24 mouse cellular contexts compared by ENCODE assay signal in genomic region chr2:140078600-140079280, GRCm38 (mm10). TPM values are rescaled to one million over a fixed set of nuclear protein-coding genes. Genes with fewer than 3 reads are reported as not detected.
DNase-seq lines count a peak whose midpoint lies in the region; ATAC-seq and TF ChIP-seq lines count a peak whose summit lies in the region.
"Had no signal": no experiment of that assay in that cellular context is flagged by ENCODE, and none has a peak within 500 bp of the region (broad histone marks: within the 10 kb centered on the region; RNA-seq: fewer than 3 reads in every experiment).

No protein-coding gene starts in this region.

- H3K9ac ChIP-seq in embryonic facial prominence, embryonic 14.5 days (ENCODE audit: low read depth, low read length) = no peak overlapping the region
- no peak overlapping the region for H3K9ac ChIP-seq in stomach, embryonic 15.5 days
- no peak overlapping the region for H3K9ac ChIP-seq in stomach, postnatal 0 days (ENCODE audit: low read length)
- H3K9ac ChIP-seq in kidney, postnatal 0 days (ENCODE audit: low read depth, low read length) = no peak overlapping the region
- H3K9ac ChIP-seq: embryonic facial prominence, embryonic 15.5 days; heart, embryonic 12.5 days; hindbrain, embryonic 13.5 days; liver, embryonic 15.5 days; midbrain, embryonic 15.5 days had no signal

- WGBS in embryonic facial prominence, embryonic 14.5 days = 46% methylated on average over 6 of the region's 6 CpGs
- 54% methylated on average over 6 of the region's 6 CpGs for WGBS in embryonic facial prominence, embryonic 10.5 days
- 45% methylated on average over 6 of the region's 6 CpGs for WGBS in stomach, embryonic 15.5 days
- 55% methylated on average over 6 of the region's 6 CpGs for WGBS in stomach, postnatal 0 days
- 48% methylated on average over 6 of the region's 6 CpGs for WGBS in kidney, postnatal 0 days
- WGBS in heart, embryonic 10.5 days = 44% methylated on average over 6 of the region's 6 CpGs

- no peak overlapping the region for H3K4me2 ChIP-seq in embryonic facial prominence, embryonic 14.5 days (ENCODE audit: low read depth, low read length)
- H3K4me2 ChIP-seq in stomach, embryonic 15.5 days = no peak overlapping the region
- no peak overlapping the region for H3K4me2 ChIP-seq in stomach, postnatal 0 days (replicated peaks; ENCODE audit: low read depth)
- H3K4me2 ChIP-seq in kidney, postnatal 0 days (ENCODE audit: low read length) = no peak overlapping the region
- H3K4me2 ChIP-seq: embryonic facial prominence, embryonic 15.5 days; heart, embryonic 12.5 days; hindbrain, embryonic 13.5 days; liver, embryonic 15.5 days; midbrain, embryonic 15.5 days had no signal

- no peaks in the 10 kb centered on the region for H3K9me3 ChIP-seq in embryonic facial prominence, embryonic 14.5 days (ENCODE audit: control insufficient read depth, low read length)
- no peaks in the 10 kb centered on the region for H3K9me3 ChIP-seq in embryonic facial prominence, embryonic 10.5 days
- no peaks in the 10 kb centered on the region for H3K9me3 ChIP-seq in stomach, embryonic 15.5 days
- no peaks in the 10 kb centered on the region for H3K9me3 ChIP-seq in stomach, postnatal 0 days (ENCODE audit: control insufficient read depth, low read length)
- no peaks in the 10 kb centered on the region for H3K9me3 ChIP-seq in kidney, postnatal 0 days (replicated peaks; ENCODE audit: low read length)
- H3K9me3 ChIP-seq in heart, embryonic 10.5 days = no peaks in the 10 kb centered on the region
- H3K9me3 ChIP-seq: embryonic facial prominence, embryonic 15.5 days; heart, embryonic 12.5 days; hindbrain, embryonic 13.5 days; liver, embryonic 15.5 days; midbrain, embryonic 15.5 days had no signal

- TF ChIP-seq EP300 in stomach, postnatal 0 days (optimal IDR thresholded peaks at IDR 0.05) = no peak

- no peaks in the 10 kb centered on the region for H3K36me3 ChIP-seq in embryonic facial prominence, embryonic 14.5 days (ENCODE audit: control insufficient read depth, insufficient read depth, low read length)
- no peaks in the 10 kb centered on the region for H3K36me3 ChIP-seq in embryonic facial prominence, embryonic 10.5 days (replicated peaks)
- no peaks in the 10 kb centered on the region for H3K36me3 ChIP-seq in stomach, embryonic 15.5 days
- no peaks in the 10 kb centered on the region for H3K36me3 ChIP-seq in stomach, postnatal 0 days (ENCODE audit: control insufficient read depth, insufficient read depth, low read length)
- H3K36me3 ChIP-seq in kidney, postnatal 0 days (ENCODE audit: insufficient read depth, low read length) = no peaks in the 10 kb centered on the region
- no peaks in the 10 kb centered on the region for H3K36me3 ChIP-seq in heart, embryonic 10.5 days
- H3K36me3 ChIP-seq: embryonic facial prominence, embryonic 15.5 days; heart, embryonic 12.5 days; hindbrain, embryonic 13.5 days; liver, embryonic 15.5 days; midbrain, embryonic 15.5 days had no signal

- H3K27ac ChIP-seq in embryonic facial prominence, embryonic 14.5 days (replicated peaks; ENCODE audit: low read depth, low read length) = no peak overlapping the region
- H3K27ac ChIP-seq in embryonic facial prominence, embryonic 10.5 days (replicated peaks) = no peak overlapping the region
- no peak overlapping the region for H3K27ac ChIP-seq in stomach, embryonic 15.5 days
- no peak overlapping the region for H3K27ac ChIP-seq in stomach, postnatal 0 days (replicated peaks)
- H3K27ac ChIP-seq in kidney, postnatal 0 days = no peak overlapping the region
- H3K27ac ChIP-seq in heart, embryonic 10.5 days = no peak overlapping the region
- H3K27ac ChIP-seq: embryonic facial prominence, embryonic 15.5 days; gastrocnemius, adult 2 months; hindbrain, embryonic 13.5 days; liver, embryonic 15.5 days; midbrain, embryonic 15.5 days had no signal

- no peak for ATAC-seq in embryonic facial prominence, embryonic 14.5 days (ENCODE audit: low read depth)
- ATAC-seq in stomach, embryonic 15.5 days (ENCODE audit: insufficient read depth, low FRiP score, low read depth) = peak; percentile 31; the same call in 1 of the 2 replicates
- ATAC-seq in stomach, postnatal 0 days (ENCODE audit: low FRiP score, low TSS enrichment) = no peak
- peak; percentile 75 for ATAC-seq in kidney, postnatal 0 days (replicated peaks; ENCODE audit: low FRiP score, low read depth)
- ATAC-seq: activated CD4-positive, CD25-positive, alpha-beta regulatory T cell, adult 4 months; inflammation-experienced regulatory T-cells, adult 6 months; midbrain, embryonic 15.5 days; Patski had no signal

- no peaks in the 10 kb centered on the region for H3K4me1 ChIP-seq in embryonic facial prominence, embryonic 14.5 days (ENCODE audit: control insufficient read depth, insufficient read depth, low read length)
- peaks cover 12% of the 10 kb centered on the region for H3K4me1 ChIP-seq in embryonic facial prominence, embryonic 10.5 days
- H3K4me1 ChIP-seq in stomach, embryonic 15.5 days = no peaks in the 10 kb centered on the region
- H3K4me1 ChIP-seq in stomach, postnatal 0 days (replicated peaks; ENCODE audit: control insufficient read depth, insufficient read depth) = no peaks in the 10 kb centered on the region
- H3K4me1 ChIP-seq in kidney, postnatal 0 days (replicated peaks; ENCODE audit: insufficient read depth, low read length) = no peaks in the 10 kb centered on the region
- peaks cover 3% of the 10 kb centered on the region; the same call in 1 of the 2 replicates for H3K4me1 ChIP-seq in heart, embryonic 10.5 days
- H3K4me1 ChIP-seq: embryonic facial prominence, embryonic 15.5 days; heart, embryonic 12.5 days; hindbrain, embryonic 13.5 days; midbrain, embryonic 15.5 days had no signal

- DNase-seq in embryonic facial prominence, embryonic 14.5 days (ENCODE audit: low spot score) = peak; percentile 5
- no peak for DNase-seq in embryonic facial prominence, embryonic 10.5 days (ENCODE audit: low spot score)
- DNase-seq in stomach, postnatal 0 days (ENCODE audit: low spot score) = no peak
- DNase-seq in kidney, postnatal 0 days (ENCODE audit: low spot score) = no peak
- DNase-seq in layer of hippocampus, adult 9-10 months (ENCODE audit: low spot score) = no peak
- DNase-seq in right cerebral cortex, adult 2 months (ENCODE audit: low spot score in 2 of 2) = no peak
- no peak for DNase-seq in heart, embryonic 10.5 days (ENCODE audit: low spot score)
- DNase-seq: adrenal gland, postnatal 10 days; cerebellum, postnatal 10 days; gastrocnemius, adult 2 months; heart, postnatal 14 days; lung, postnatal 10 days; right cerebral cortex, postnatal 4 days; thymus, postnatal 36 days had no signal

- no peaks in the 10 kb centered on the region for H3K27me3 ChIP-seq in embryonic facial prominence, embryonic 14.5 days (replicated peaks; ENCODE audit: control insufficient read depth, insufficient read depth, low read length)
- H3K27me3 ChIP-seq in embryonic facial prominence, embryonic 10.5 days (replicated peaks; ENCODE audit: low read depth, poor library complexity, severe bottlenecking) = no peaks in the 10 kb centered on the region
- no peaks in the 10 kb centered on the region for H3K27me3 ChIP-seq in stomach, embryonic 15.5 days (replicated peaks)
- no peaks in the 10 kb centered on the region for H3K27me3 ChIP-seq in stomach, postnatal 0 days (ENCODE audit: control insufficient read depth, insufficient read depth, low read length)
- no peaks in the 10 kb centered on the region for H3K27me3 ChIP-seq in kidney, postnatal 0 days (ENCODE audit: insufficient read depth, low read length)
- no peaks in the 10 kb centered on the region for H3K27me3 ChIP-seq in heart, embryonic 10.5 days (ENCODE audit: insufficient read depth, poor library complexity, severe bottlenecking)
- H3K27me3 ChIP-seq: embryonic facial prominence, embryonic 15.5 days; heart, embryonic 12.5 days; hindbrain, embryonic 13.5 days; liver, embryonic 15.5 days; midbrain, embryonic 15.5 days; Patski had no signal

- H3K4me3 ChIP-seq in embryonic facial prominence, embryonic 14.5 days (ENCODE audit: low read depth, low read length) = no peak overlapping the region
- no peak overlapping the region for H3K4me3 ChIP-seq in embryonic facial prominence, embryonic 10.5 days
- no peak overlapping the region for H3K4me3 ChIP-seq in stomach, embryonic 15.5 days (replicated peaks)
- H3K4me3 ChIP-seq in stomach, postnatal 0 days (ENCODE audit: low read depth, low read length) = no peak overlapping the region
- no peak overlapping the region for H3K4me3 ChIP-seq in kidney, postnatal 0 days (replicated peaks; ENCODE audit: low read depth, low read length)
- H3K4me3 ChIP-seq in heart, embryonic 10.5 days = no peak overlapping the region
- H3K4me3 ChIP-seq: embryonic facial prominence, embryonic 15.5 days; gastrocnemius, adult 2 months; heart, embryonic 12.5 days; hindbrain, embryonic 13.5 days; liver, embryonic 15.5 days; midbrain, embryonic 15.5 days; myocyte had no signal

- no peak for TF ChIP-seq CTCF in stomach, postnatal 0 days (IDR thresholded peaks at IDR 0.05; ENCODE audit: low read depth)
- TF ChIP-seq CTCF in kidney, postnatal 0 days (IDR thresholded peaks at IDR 0.05; ENCODE audit: low read depth) = no peak

RNA-seq across cellular contexts. Expression of gene Tasp1, which starts 12.1 kb away (rescaled TPM):
- 19.9 and 24.4 TPM in 2 replicates for polyA plus RNA-seq in embryonic facial prominence, embryonic 14.5 days (2014; fragmentation: Nextera tagmentation; extraction: Ambion mirVana)
- polyA plus RNA-seq in embryonic facial prominence, embryonic 10.5 days (2016; fragmentation: Nextera tagmentation; extraction: Ambion mirVana) = 18.5 and 20.7 TPM in 2 replicates
- 21.5 TPM in 2 replicates for polyA plus RNA-seq in stomach, embryonic 15.5 days (2015; fragmentation: Nextera tagmentation; extraction: Ambion mirVana)
- polyA plus RNA-seq in stomach, postnatal 0 days (2015; fragmentation: Nextera tagmentation; extraction: Ambion mirVana) = 13.8 and 14.7 TPM in 2 replicates
- 19.1 and 19.8 TPM in 2 replicates for polyA plus RNA-seq in kidney, postnatal 0 days (2015; fragmentation: Nextera tagmentation; extraction: Ambion mirVana)
- 17.3 and 18.2 TPM in 2 replicates for polyA plus RNA-seq in heart, embryonic 10.5 days (2016; fragmentation: Nextera tagmentation; extraction: Ambion mirVana)

Comparison
In these comparisons a context has a peak if more than half of its experiments do, and no peak if none do; other contexts are left out.
1. ATAC-seq: peak in stomach, embryonic 15.5 days (single experiment) and kidney, postnatal 0 days (single experiment); none in embryonic facial prominence, embryonic 14.5 days (single experiment) and stomach, postnatal 0 days (single experiment).